Mouse (Mus musculus) brain, embryonic 14.5 days (tissue): ENCODE measurements at regions not wholly inside any gene's neighbourhood (a gene's known extent, or its start where the extent isn't known, plus 50 kb on each side); places are given as distances from the start of the nearest gene placed in this dataset.

Experiments used
- DNase-seq: peaks from one replicate; pipeline ENCODE4 v3.0.0-alpha.2; 2011; ENCODE audit warnings: low read depth
- CTCF ChIP-seq: fragments of 200-500 bp; IDR thresholded peaks from 2 replicates; pipeline ENCODE4 v1.5.1; 2012; ENCODE audit warnings: inconsistent platforms, mild to moderate bottlenecking, moderate library complexity, borderline replicate concordance; ENCODE audit not compliant: insufficient read depth, insufficient read length; ENCODE audit errors: extremely low read depth
- POLR2A ChIP-seq: fragments of 200-500 bp; IDR thresholded peaks from 2 replicates; pipeline ENCODE4 v1.6.1; 2012; ENCODE audit warnings: mild to moderate bottlenecking, inconsistent platforms, borderline replicate concordance; ENCODE audit not compliant: poor library complexity, insufficient read depth, insufficient read length, severe bottlenecking; ENCODE audit errors: extremely low read depth

- DNase-seq: peak; percentile 90
- TF ChIP-seq POLR2A: no peak
- TF ChIP-seq CTCF: peak; percentile 86
Measured at GRCm38 (mm10) chr2:133020173-133020837, 74.6 kb upstream of the Fermt1 start.

DNA sequence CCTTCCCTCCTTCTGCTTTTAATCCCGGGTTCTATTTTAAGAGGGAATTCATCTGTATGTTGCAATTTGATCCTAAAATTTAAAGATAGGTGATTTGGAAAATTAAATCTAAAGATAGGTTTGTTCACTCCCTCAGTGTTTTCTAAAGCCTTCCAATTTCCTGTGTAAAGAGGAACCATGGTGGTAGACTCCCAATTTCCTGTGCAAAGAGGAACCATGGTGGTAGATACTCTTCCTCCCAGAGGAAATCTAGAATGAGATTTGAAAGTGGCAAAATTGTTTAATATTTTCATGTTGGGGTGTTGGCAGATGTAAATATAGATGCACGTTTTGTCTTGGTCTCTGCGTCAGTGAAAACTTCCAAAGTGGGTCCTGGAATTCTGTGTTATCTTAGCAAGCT, 75.5 kb upstream of the Fermt1 start:
- no peak for DNase-seq
- TF ChIP-seq POLR2A: no peak
- no peak for TF ChIP-seq CTCF

DNA sequence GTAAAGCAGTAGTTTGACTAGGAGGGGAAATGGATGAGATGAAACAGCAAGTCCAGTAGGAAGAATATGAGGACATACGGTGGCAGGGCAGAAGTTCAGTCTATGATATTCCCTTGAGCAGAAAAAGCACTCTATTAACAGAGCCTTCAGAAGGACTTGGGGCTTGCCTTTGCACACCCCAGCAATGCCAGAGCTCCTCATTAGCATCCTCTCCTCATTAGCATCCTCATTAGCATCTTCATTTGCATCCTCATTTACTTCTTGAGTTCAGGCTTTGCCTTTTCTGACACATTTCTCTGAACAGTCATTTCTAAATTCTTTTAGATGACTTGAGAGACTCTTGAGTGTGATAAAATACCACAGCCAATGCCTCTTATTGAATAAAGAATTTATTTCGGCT, 81.3 kb upstream of the Fermt1 start:
- TF ChIP-seq CTCF: no peak
- no peak for TF ChIP-seq POLR2A

GRCm38 (mm10) chr2:133035421-133035820, 89.7 kb upstream of the Fermt1 start:
- DNase-seq: no peak
- no peak for TF ChIP-seq POLR2A
- no peak for TF ChIP-seq CTCF

More for the DNA sequence above, 81.3 kb upstream of the Fermt1 start:
- DNase-seq: peak; percentile 57

DNA sequence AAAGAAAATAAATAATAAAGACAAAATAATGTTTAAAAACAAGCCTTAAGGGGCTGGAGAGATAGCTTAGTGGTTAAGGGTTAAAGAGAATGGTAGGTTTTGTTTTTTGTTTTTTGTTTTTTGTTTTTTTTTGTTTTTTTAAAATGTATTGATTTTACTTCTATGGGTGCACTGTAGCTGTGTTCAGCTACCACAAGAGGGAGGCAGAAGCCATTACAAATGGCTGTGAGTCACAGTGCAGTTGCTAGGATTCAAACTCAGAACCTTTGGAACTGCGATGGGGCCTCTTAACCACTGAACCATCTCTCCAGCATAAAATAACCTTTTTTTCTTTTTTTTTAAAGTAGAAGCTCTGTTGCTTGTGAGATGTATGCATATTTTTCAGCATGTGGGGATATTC, 95.0 kb upstream of the Fermt1 start:
- peak; percentile 3; the same call in 1 of the 2 replicates for TF ChIP-seq CTCF
- TF ChIP-seq POLR2A: no peak

GRCm38 (mm10) chr2:133077698-133078356, 132.1 kb upstream of the Fermt1 start:
- peak; percentile 83 for DNase-seq
- TF ChIP-seq CTCF (no peak), POLR2A (no peak)

More for the DNA sequence above, 95.0 kb upstream of the Fermt1 start:
- no peak for DNase-seq

DNA sequence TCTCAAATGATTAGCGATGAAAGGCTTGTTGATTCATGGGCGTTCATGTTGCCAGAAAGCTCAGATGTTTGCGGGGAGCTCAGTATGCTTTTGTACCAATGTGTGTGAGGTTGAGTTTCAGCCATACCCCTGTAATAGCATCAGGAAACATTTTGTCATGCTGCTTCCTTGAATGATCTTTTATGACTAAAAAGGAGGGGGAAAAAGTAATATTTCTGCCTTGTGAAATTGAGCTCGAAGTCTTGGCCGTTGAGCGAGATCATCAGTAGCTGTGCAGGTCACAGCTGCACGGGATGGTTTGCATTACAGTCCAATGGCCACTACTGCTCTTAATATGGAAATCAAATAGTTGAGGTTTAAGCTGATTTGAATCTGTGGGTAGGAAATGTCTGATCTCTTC, 145.3 kb upstream of the Fermt1 start:
- DNase-seq: no peak
- TF ChIP-seq CTCF (no peak), POLR2A (no peak)

DNA sequence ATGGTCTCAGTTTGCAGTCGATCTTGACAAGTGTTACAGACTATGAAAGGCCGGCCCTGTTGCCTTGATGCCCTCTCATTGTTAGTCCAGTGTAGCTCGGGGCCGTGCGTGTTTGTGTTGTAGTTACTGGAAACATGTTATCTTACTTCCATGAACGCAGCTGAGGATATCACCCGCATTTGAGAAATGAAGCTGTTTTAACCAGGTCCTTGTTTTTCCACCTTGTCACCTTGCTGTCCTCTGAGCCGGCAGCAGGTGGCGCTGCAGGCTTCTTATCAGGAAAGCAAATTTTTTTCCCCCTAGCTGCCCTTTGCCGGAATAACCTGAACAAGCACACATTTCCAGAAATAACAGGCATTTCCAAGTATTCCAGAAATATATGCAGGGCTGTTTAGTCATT, 167.9 kb upstream of the Fermt1 start:
- TF ChIP-seq POLR2A (no peak), CTCF (peak; percentile 99)
- peak; percentile 87 for DNase-seq

DNA sequence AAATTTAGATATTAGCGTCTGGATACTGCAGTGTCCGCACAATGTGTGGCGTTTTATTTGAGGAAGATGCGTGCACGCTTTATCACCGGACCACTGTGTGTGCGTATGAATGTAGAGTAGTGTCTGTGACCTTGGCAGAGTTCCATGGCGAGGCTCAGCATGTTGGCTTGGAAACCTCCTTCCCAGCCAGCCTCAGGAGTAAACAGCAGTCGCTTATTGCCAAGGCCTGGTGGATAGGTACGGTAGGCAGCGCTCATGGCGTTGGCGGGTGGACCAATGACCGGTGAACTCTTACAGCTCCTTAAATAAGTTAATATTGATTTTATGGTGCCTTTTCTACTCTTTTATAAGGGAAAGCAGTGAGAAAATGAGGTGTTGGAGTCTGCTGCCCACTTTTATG, 172.9 kb upstream of the Fermt1 start:
- peak; percentile 20 for DNase-seq
- no peak for TF ChIP-seq POLR2A
- no peak for TF ChIP-seq CTCF

GRCm38 (mm10) chr2:133125212-133125801, 179.6 kb upstream of the Fermt1 start:
- TF ChIP-seq CTCF (no peak), POLR2A (no peak)
- peak; percentile 57 for DNase-seq

GRCm38 (mm10) chr2:133134878-133135277, 189.2 kb upstream of the Fermt1 start:
- TF ChIP-seq POLR2A (no peak), CTCF (no peak)
- DNase-seq: no peak
